Mouse (Mus musculus) heart, embryonic 16.5 days (tissue): ENCODE measurements around the gene Pde6d. TPM values are rescaled to one million over a fixed set of nuclear protein-coding genes. Genes with fewer than 3 reads are reported as not detected.

ENCODE experiments used
- ATAC-seq: fragments of 200-750 bp; cut with Nextera tagmentation; replicated peaks from 2 replicates; pipeline ENCODE4 v1.8.0; 2017; ENCODE audit warnings: moderate number of reproducible peaks; ENCODE audit not compliant: insufficient read depth, low FRiP score; ENCODE audit errors: extremely low read depth
- H3K27ac ChIP-seq: fragments of 300-500 bp; sonication (generic); 2 replicates; pipeline ENCODE4 v1.5.1; 2014; ENCODE audit warnings: mild to moderate bottlenecking, low read length, control low read depth, moderate library complexity
- H3K27me3 ChIP-seq: fragments of 300-500 bp; sonication (generic); 2 replicates; pipeline ENCODE4 v1.6.1; 2014; ENCODE audit warnings: low read length, mixed read lengths; ENCODE audit not compliant: control insufficient read depth, insufficient read depth
- H3K36me3 ChIP-seq: fragments of 300-500 bp; sonication (generic); 2 replicates; pipeline ENCODE4 v1.6.1; 2014; ENCODE audit not compliant: control insufficient read depth, insufficient read depth
- H3K4me1 ChIP-seq: fragments of 300-500 bp; sonication (generic); 2 replicates; pipeline ENCODE4 v1.6.1; 2014; ENCODE audit warnings: low read length, mixed read lengths; ENCODE audit not compliant: control insufficient read depth, insufficient read depth
- H3K4me2 ChIP-seq: fragments of 300-500 bp; sonication (generic); 2 replicates; pipeline ENCODE4 v1.6.1; 2014; ENCODE audit warnings: low read depth, mild to moderate bottlenecking, control low read depth, low read length
- H3K4me3 ChIP-seq: fragments of 300-500 bp; sonication (generic); 2 replicates; pipeline ENCODE4 v1.5.1; 2014; ENCODE audit warnings: mild to moderate bottlenecking, control low read depth, low read length
- H3K9ac ChIP-seq: fragments of 300-500 bp; sonication (generic); 2 replicates; pipeline ENCODE4 v1.6.1; 2014; ENCODE audit warnings: low read length, control low read depth
- H3K9me3 ChIP-seq: fragments of 300-500 bp; sonication (generic); replicated peaks from 2 replicates; pipeline ENCODE4 v1.6.1; 2016; ENCODE audit warnings: low read length; ENCODE audit not compliant: control insufficient read depth
- WGBS: fragments of 180-500 bp; shearing (Covaris S2); extraction: QIAGEN DNeasy Blood & Tissue Kit; methylation state at CpG from one replicate; pipeline ENCODE4 v1.1.7; 2014; 5-methylcytosine and 5-hydroxymethylcytosine counted together
- polyA plus RNA-seq: library from polyadenylated mRNA; unstranded; fragments of >200 nt; fragmentation: Nextera tagmentation; extraction: Ambion mirVana; gene quantifications from 2 replicates; pipeline ENCODE4 v1.2.1, GENCODE M21; 2015

Gene Pde6d
- polyA plus RNA-seq, 1 experiment from 2014 or later: 60.5 TPM

DNA sequence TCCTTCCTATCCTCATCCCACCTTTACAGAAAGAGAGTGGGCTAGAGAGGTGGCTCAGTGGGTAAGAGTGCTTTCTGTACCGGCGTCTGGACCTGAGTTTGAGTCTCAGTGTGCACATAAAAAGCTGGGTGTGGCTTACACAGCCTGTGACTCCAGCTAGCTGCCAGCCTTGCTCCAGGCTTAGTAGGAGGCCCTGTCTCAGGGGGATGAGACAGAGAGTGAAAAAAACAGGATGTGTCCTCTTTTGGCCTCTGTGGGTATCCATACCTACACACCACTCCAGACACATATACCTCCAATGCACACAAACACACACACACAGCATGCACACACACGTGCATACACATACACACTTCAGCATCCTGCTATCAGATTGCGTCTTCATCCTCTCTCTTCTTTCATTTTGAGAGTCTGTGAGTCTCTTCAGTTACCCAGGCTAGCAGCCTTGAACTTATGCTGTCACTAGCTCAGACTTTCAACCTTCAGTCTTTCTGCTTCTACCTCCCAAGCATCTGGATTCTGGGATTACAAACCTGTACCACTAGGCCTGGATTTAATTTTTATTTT, 70.2 kb downstream of the Pde6d start:
- Histone ChIP-seq H3K9ac (no peak overlapping the region), H3K4me2 (no peak overlapping the region), H3K4me3 (no peak overlapping the region), H3K27me3 (no peaks in the 10 kb centered on the region), H3K9me3 (no peaks in the 10 kb centered on the region), H3K4me1 (peaks cover 5% of the 10 kb centered on the region), H3K27ac (no peak overlapping the region), H3K36me3 (no peaks in the 10 kb centered on the region)
- ATAC-seq: no peak
- 86% methylated on average over 4 of the region's 4 CpGs for WGBS

- H3K9me3 ChIP-seq: no peaks in the 10 kb centered on the region
Measured at GRCm38 (mm10) chr1:86510676-86511441, 71.6 kb downstream of the Pde6d start.

DNA sequence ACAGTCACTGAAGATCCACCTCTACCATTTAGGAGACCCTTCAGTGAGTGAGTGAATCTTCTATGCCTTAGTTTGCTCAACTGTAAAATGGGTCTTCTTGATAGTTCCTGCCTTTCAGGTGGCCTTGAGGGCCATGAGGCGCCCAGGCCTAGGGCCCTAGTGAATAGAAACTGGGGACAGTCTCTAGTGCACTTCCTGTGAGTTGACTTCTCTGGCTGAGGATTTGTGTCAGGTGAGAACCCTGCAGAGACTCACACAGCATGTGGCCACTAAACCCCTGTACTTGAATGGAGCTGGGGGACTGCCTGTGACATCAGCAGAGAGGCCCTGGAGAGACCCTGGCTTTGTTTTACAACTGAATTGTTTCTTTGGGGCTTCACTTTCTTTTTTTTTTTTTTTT, 72.2 kb downstream of the Pde6d start:
- no peak overlapping the region for H3K4me3 ChIP-seq
- WGBS: 96% methylated on average over 1 of the region's 1 CpGs
- no peaks in the 10 kb centered on the region for H3K36me3 ChIP-seq
- peaks cover 19% of the 10 kb centered on the region for H3K4me1 ChIP-seq
- H3K4me2 ChIP-seq: no peak overlapping the region
- H3K27ac ChIP-seq: no peak overlapping the region
- H3K9me3 ChIP-seq: no peaks in the 10 kb centered on the region
- no peak for ATAC-seq
- no peak overlapping the region for H3K9ac ChIP-seq
- no peaks in the 10 kb centered on the region for H3K27me3 ChIP-seq

More at GRCm38 (mm10) chr1:86510676-86511441, 71.6 kb downstream of the Pde6d start:
- Histone ChIP-seq H3K27ac (no peak overlapping the region), H3K27me3 (no peaks in the 10 kb centered on the region), H3K9ac (0 out of 2 replicates have a peak overlapping the region, but pooled peaks have one; percentile 17), H3K4me3 (no peak overlapping the region), H3K4me1 (peaks cover 15% of the 10 kb centered on the region), H3K36me3 (no peaks in the 10 kb centered on the region), H3K4me2 (no peak overlapping the region)
- no peak for ATAC-seq
- WGBS: 70% methylated on average over 9 of the region's 9 CpGs

DNA sequence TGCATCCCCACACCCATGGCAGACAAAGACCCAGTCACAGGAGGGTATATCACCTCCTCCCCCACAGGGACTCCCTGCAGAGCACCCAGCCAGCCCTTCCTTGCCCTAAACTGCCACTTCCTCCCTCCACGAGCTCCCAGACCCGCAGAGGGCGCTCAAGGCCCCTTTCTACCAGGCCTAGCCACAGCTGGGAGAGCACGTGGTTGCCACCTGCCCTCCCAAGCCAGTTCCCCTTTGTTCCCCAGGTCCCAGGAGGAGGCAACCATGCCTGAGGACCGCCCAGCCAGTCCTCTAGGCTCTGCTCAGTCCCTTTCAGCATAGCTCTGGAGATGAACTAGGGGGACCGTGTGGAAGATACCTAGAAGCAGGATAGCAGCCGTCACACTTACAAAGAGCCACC, 73.0 kb downstream of the Pde6d start:
- Histone ChIP-seq H3K9ac (peak overlapping the region; percentile 51), H3K36me3 (no peaks in the 10 kb centered on the region), H3K27ac (no peak overlapping the region; the same call in 1 of the 2 replicates), H3K4me3 (no peak overlapping the region), H3K9me3 (no peaks in the 10 kb centered on the region), H3K4me2 (no peak overlapping the region), H3K27me3 (no peaks in the 10 kb centered on the region), H3K4me1 (peaks cover 27% of the 10 kb centered on the region)
- peak; percentile 56; the same call in 1 of the 2 replicates for ATAC-seq
- 14% methylated on average over 7 of the region's 7 CpGs for WGBS

DNA sequence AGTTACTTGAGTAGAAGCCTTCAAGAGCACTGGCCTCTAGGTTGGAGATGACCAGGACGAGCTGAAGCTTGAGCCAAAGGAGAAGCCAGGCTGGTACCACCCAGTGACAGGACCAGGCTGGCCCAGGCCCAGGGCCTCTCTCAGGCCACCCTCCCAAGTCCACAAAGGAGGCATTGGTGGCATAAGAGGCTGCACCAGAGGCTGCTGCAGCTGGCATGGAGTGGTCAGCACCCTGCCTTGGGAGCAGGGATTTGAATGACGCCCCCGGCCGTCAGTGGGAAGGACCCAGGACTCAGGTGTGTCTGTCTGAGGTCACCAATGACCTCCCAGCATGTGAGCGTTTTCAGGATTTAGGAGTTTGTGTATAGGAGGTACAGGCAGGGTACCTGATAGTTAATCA, 74.6 kb downstream of the Pde6d start:
- Histone ChIP-seq H3K9me3 (no peaks in the 10 kb centered on the region), H3K9ac (no peak overlapping the region), H3K4me2 (no peak overlapping the region), H3K4me1 (peaks cover 37% of the 10 kb centered on the region), H3K36me3 (no peaks in the 10 kb centered on the region), H3K4me3 (no peak overlapping the region), H3K27ac (no peak overlapping the region), H3K27me3 (no peaks in the 10 kb centered on the region)
- 82% methylated on average over 5 of the region's 5 CpGs for WGBS
- ATAC-seq: no peak

GRCm38 (mm10) chr1:86506420-86506819, 76.0 kb downstream of the Pde6d start:
- ATAC-seq: no peak
- Histone ChIP-seq H3K27me3 (no peaks in the 10 kb centered on the region), H3K36me3 (no peaks in the 10 kb centered on the region), H3K9ac (no peak overlapping the region), H3K4me3 (no peak overlapping the region), H3K9me3 (no peaks in the 10 kb centered on the region), H3K4me1 (peaks cover 50% of the 10 kb centered on the region), H3K4me2 (no peak overlapping the region), H3K27ac (no peak overlapping the region)
- 83% methylated on average over 5 of the region's 5 CpGs for WGBS

- peak overlapping the region; percentile 98 for H3K27ac ChIP-seq
- no peaks in the 10 kb centered on the region for H3K9me3 ChIP-seq
- no peak for ATAC-seq
- no peaks in the 10 kb centered on the region for H3K27me3 ChIP-seq
- peak overlapping the region; percentile 81 for H3K9ac ChIP-seq
- H3K36me3 ChIP-seq: no peaks in the 10 kb centered on the region
- peaks cover 57% of the 10 kb centered on the region for H3K4me1 ChIP-seq
- H3K4me3 ChIP-seq: no peak overlapping the region
- 50% methylated on average over 1 of the region's 1 CpGs for WGBS
- H3K4me2 ChIP-seq: peak overlapping the region; percentile 84
Measured at GRCm38 (mm10) chr1:86505461-86505860, 77.0 kb downstream of the Pde6d start.

DNA sequence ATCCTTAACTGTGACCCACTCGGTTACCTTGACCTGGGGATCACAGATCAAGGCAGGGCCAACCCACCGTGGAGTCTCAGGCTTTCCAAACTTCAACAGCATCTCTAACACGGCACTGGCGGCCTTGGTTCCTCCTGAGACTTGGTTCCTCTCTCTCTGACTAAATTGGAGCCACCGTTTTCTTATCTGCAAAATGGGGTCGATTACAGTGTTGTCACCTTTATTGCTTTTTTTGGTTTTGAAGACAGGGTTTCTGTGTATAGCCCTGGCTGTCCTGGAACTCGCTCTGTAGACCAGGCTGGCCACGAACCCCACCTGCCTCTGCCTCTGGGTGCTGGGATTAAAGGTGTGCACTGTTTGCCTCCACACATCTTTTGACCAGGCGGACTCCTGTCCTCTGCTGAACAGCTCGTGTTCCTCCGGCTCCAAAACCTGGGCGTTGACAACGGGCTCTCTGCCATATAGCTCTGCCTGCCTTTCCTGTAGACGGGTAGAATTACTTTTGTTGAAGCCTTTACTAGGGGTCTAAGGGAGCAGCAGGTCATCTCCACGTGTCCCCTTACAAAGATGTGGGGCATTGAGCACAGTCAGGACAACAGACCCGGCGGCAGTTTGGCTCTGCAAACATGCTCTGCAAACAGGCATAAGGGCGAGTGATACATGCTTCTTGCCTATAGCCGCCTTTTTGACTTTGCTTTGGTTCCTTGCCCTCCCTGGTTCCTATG, 77.6 kb downstream of the Pde6d start:
- H3K27ac ChIP-seq: peak overlapping the region; percentile 98
- H3K36me3 ChIP-seq: no peaks in the 10 kb centered on the region
- peaks cover 60% of the 10 kb centered on the region for H3K4me1 ChIP-seq
- H3K9me3 ChIP-seq: no peaks in the 10 kb centered on the region
- no peaks in the 10 kb centered on the region for H3K27me3 ChIP-seq
- 19% methylated on average over 19 of the region's 19 CpGs for WGBS
- H3K9ac ChIP-seq: peak overlapping the region; percentile 81
- no peak for ATAC-seq
- peak overlapping the region; percentile 84 for H3K4me2 ChIP-seq
- H3K4me3 ChIP-seq: peak overlapping the region; percentile 55
